Mouse (Mus musculus): Measurements from ENCODE around the gene Gtpbp8.
A peak's percentile ranks its signal among the peaks of the same experiment; 100 is the strongest.

The Gtpbp8 gene

DNA sequence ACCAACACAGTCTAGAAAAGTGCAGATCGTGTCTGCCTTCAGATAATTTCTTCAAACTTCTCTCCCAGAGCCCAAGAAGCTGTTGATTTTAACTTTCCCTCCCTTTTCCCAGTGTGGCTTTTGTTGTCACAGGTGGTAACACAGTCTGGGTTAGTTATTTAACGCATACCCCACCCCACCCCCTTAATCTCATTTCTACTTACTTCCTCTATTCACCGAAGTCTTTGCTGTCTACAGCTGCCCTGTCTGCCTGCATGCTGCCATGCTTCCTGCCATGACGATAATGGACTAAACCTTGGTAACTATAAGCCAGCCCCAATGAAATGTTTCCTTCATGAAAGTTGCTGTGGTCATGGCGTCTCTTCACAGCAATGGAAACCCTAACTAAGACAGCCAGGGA is 43.9 kb downstream of the Gtpbp8 start:
- peaks cover 6% of the 10 kb centered on the region; the same call in 1 of the 2 replicates for H3K9me3 ChIP-seq (ENCODE audit: low read length)
- no peak for TF ChIP-seq CTCF (conservative IDR thresholded peaks at IDR 0.05; ENCODE audit: low read length)
- TF ChIP-seq NANOG (IDR thresholded peaks at IDR 0.05; ENCODE audit: borderline replicate concordance, low read length): no peak
- TF ChIP-seq POU5F1 (IDR thresholded peaks at IDR 0.05; ENCODE audit: borderline replicate concordance, low read length): no peak
- H3K27me3 ChIP-seq (ENCODE audit: insufficient read depth, low read length): peaks cover 11% of the 10 kb centered on the region; the same call in 1 of the 2 replicates
- no peaks in the 10 kb centered on the region for H3K36me3 ChIP-seq (ENCODE audit: insufficient read depth, low read length)
- H3K4me3 ChIP-seq (replicated peaks; ENCODE audit: low read length): no peak overlapping the region
- H3K4me1 ChIP-seq (replicated peaks; ENCODE audit: low read depth, low read length): no peaks in the 10 kb centered on the region

GRCm38 (mm10) chr16:44701155-44701554 is 45.0 kb downstream of the Gtpbp8 start:
- TF ChIP-seq CTCF (conservative IDR thresholded peaks at IDR 0.05; ENCODE audit: low read length): no peak
- TF ChIP-seq NANOG (IDR thresholded peaks at IDR 0.05; ENCODE audit: borderline replicate concordance, low read length): no peak
- TF ChIP-seq POU5F1 (IDR thresholded peaks at IDR 0.05; ENCODE audit: borderline replicate concordance, low read length): no peak
- no peaks in the 10 kb centered on the region for H3K4me1 ChIP-seq (replicated peaks; ENCODE audit: low read depth, low read length)
- H3K4me3 ChIP-seq (replicated peaks; ENCODE audit: low read length): no peak overlapping the region
- no peaks in the 10 kb centered on the region for H3K36me3 ChIP-seq (ENCODE audit: insufficient read depth, low read length)
- peaks cover 17% of the 10 kb centered on the region; the same call in 1 of the 2 replicates for H3K27me3 ChIP-seq (ENCODE audit: insufficient read depth, low read length)
- H3K9me3 ChIP-seq (ENCODE audit: low read length): peaks cover 6% of the 10 kb centered on the region; the same call in 1 of the 2 replicates

- no peak overlapping the region for H3K4me3 ChIP-seq (replicated peaks; ENCODE audit: low read length)
- TF ChIP-seq NANOG (IDR thresholded peaks at IDR 0.05; ENCODE audit: borderline replicate concordance, low read length) (no peak), POU5F1 (IDR thresholded peaks at IDR 0.05; ENCODE audit: borderline replicate concordance, low read length) (no peak), CTCF (conservative IDR thresholded peaks at IDR 0.05; ENCODE audit: low read length) (no peak)
- no peaks in the 10 kb centered on the region for H3K36me3 ChIP-seq (ENCODE audit: insufficient read depth, low read length)
- H3K9me3 ChIP-seq (ENCODE audit: low read length): peaks cover 5% of the 10 kb centered on the region; the same call in 1 of the 2 replicates
- no peaks in the 10 kb centered on the region for H3K4me1 ChIP-seq (replicated peaks; ENCODE audit: low read depth, low read length)
- H3K27me3 ChIP-seq (ENCODE audit: insufficient read depth, low read length): peaks cover 18% of the 10 kb centered on the region; the same call in 1 of the 2 replicates
Measured at GRCm38 (mm10) chr16:44697473-44698205, 48.5 kb downstream of the Gtpbp8 start.

- H3K4me1 ChIP-seq (replicated peaks; ENCODE audit: low read depth, low read length): peaks cover 5% of the 10 kb centered on the region; the same call in 1 of the 2 replicates
- TF ChIP-seq CTCF (conservative IDR thresholded peaks at IDR 0.05; ENCODE audit: low read length): no peak
- TF ChIP-seq NANOG (IDR thresholded peaks at IDR 0.05; ENCODE audit: borderline replicate concordance, low read length): no peak
- TF ChIP-seq POU5F1 (IDR thresholded peaks at IDR 0.05; ENCODE audit: borderline replicate concordance, low read length): no peak
- no peaks in the 10 kb centered on the region for H3K36me3 ChIP-seq (ENCODE audit: insufficient read depth, low read length)
- H3K9me3 ChIP-seq (ENCODE audit: low read length): no peaks in the 10 kb centered on the region
- peaks cover 27% of the 10 kb centered on the region for H3K27me3 ChIP-seq (ENCODE audit: insufficient read depth, low read length)
- no peak overlapping the region for H3K4me3 ChIP-seq (replicated peaks; ENCODE audit: low read length)
Measured at GRCm38 (mm10) chr16:44695859-44696620, 50.1 kb downstream of the Gtpbp8 start.

DNA sequence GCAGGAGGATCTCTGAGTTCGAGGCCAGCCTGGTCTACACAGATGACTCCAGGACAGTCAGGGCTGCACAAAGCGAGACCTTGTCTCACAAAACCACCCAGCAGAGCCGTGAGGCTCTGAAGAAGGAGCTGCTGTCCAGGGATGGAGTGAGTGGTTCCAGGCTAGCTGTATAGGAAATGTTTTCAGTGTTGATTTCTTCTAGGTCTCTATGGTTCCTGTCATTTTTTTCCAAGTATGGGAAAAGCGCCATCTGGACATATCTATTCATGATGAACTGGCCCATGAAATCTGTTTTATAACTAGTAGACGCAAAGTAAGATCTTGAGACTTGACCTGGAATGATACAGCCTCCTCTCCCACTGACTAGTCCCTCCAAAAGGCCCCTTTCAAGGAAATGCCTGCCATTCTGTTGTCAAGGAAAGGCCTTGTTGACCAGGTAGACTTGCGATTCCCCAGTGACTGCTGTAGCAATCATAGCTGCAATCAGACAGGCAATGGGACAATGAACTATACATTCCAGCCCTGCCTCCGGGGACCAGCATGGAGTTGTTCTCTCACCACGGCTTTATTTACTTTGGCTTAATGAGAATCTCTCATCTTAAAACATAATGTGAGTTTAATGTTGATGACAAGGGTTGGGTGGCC is 50.8 kb downstream of the Gtpbp8 start:
- no peak for TF ChIP-seq NANOG (IDR thresholded peaks at IDR 0.05; ENCODE audit: borderline replicate concordance, low read length)
- no peak for TF ChIP-seq POU5F1 (IDR thresholded peaks at IDR 0.05; ENCODE audit: borderline replicate concordance, low read length)
- TF ChIP-seq CTCF (conservative IDR thresholded peaks at IDR 0.05; ENCODE audit: low read length): no peak
- no peaks in the 10 kb centered on the region for H3K36me3 ChIP-seq (ENCODE audit: insufficient read depth, low read length)
- H3K4me1 ChIP-seq (replicated peaks; ENCODE audit: low read depth, low read length): peaks cover 5% of the 10 kb centered on the region; the same call in 1 of the 2 replicates
- H3K4me3 ChIP-seq (replicated peaks; ENCODE audit: low read length): no peak overlapping the region
- H3K27me3 ChIP-seq (ENCODE audit: insufficient read depth, low read length): peaks cover 32% of the 10 kb centered on the region
- H3K9me3 ChIP-seq (ENCODE audit: low read length): no peaks in the 10 kb centered on the region

- TF ChIP-seq NANOG (IDR thresholded peaks at IDR 0.05; ENCODE audit: borderline replicate concordance, low read length) (no peak), CTCF (conservative IDR thresholded peaks at IDR 0.05; ENCODE audit: low read length) (peak; percentile 70)
- Histone ChIP-seq H3K27me3 (ENCODE audit: insufficient read depth, low read length) (peaks cover 37% of the 10 kb centered on the region), H3K9me3 (ENCODE audit: low read length) (no peaks in the 10 kb centered on the region), H3K4me3 (replicated peaks; ENCODE audit: low read length) (no peak overlapping the region), H3K36me3 (ENCODE audit: insufficient read depth, low read length) (no peaks in the 10 kb centered on the region), H3K4me1 (replicated peaks; ENCODE audit: low read depth, low read length) (peaks cover 7% of the 10 kb centered on the region; the same call in 1 of the 2 replicates)
Measured at GRCm38 (mm10) chr16:44693695-44694094, 52.5 kb downstream of the Gtpbp8 start.

GRCm38 (mm10) chr16:44692541-44692940 is 53.6 kb downstream of the Gtpbp8 start:
- TF ChIP-seq NANOG (IDR thresholded peaks at IDR 0.05; ENCODE audit: borderline replicate concordance, low read length) (no peak), CTCF (conservative IDR thresholded peaks at IDR 0.05; ENCODE audit: low read length) (no peak)
- Histone ChIP-seq H3K4me3 (replicated peaks; ENCODE audit: low read length) (no peak overlapping the region), H3K36me3 (ENCODE audit: insufficient read depth, low read length) (no peaks in the 10 kb centered on the region), H3K4me1 (replicated peaks; ENCODE audit: low read depth, low read length) (peaks cover 12% of the 10 kb centered on the region), H3K27me3 (ENCODE audit: insufficient read depth, low read length) (peaks cover 37% of the 10 kb centered on the region), H3K9me3 (ENCODE audit: low read length) (no peaks in the 10 kb centered on the region)

DNA sequence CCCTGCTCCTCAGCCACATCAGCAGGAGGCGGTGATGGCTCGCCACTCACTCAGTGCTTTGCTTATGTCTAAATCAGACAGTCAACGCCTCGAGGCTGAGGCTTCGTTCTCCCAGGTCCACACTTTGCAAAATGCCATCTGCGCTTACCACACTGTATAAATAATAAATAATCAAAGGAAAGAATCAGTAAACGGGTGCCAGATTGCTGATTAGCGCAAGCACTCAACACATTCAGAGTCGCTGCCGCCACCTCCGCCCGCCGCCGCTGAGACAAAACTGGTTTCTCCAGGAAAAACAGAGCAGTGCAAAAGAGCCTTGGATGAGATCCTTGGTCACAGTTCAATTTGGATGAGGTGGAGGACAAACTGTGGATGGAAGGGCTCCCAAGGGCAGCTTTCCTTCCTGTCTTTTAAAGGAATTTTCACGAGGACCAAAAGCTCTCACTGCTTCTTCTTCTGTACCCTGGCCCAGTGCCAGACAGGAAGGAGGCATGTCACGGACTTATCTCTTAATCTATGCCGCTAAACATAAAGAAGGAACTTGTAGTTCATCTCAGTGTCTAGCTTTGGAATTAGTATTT is 54.5 kb downstream of the Gtpbp8 start:
- H3K9me3 ChIP-seq (ENCODE audit: low read length): no peaks in the 10 kb centered on the region
- TF ChIP-seq POU5F1 (IDR thresholded peaks at IDR 0.05; ENCODE audit: borderline replicate concordance, low read length): no peak
- no peak for TF ChIP-seq CTCF (conservative IDR thresholded peaks at IDR 0.05; ENCODE audit: low read length)
- no peak for TF ChIP-seq NANOG (IDR thresholded peaks at IDR 0.05; ENCODE audit: borderline replicate concordance, low read length)
- H3K4me3 ChIP-seq (replicated peaks; ENCODE audit: low read length): no peak overlapping the region
- peaks cover 31% of the 10 kb centered on the region for H3K27me3 ChIP-seq (ENCODE audit: insufficient read depth, low read length)
- no peaks in the 10 kb centered on the region for H3K36me3 ChIP-seq (ENCODE audit: insufficient read depth, low read length)
- peaks cover 19% of the 10 kb centered on the region for H3K4me1 ChIP-seq (replicated peaks; ENCODE audit: low read depth, low read length)
